Mouse (Mus musculus): ENCODE measurements around the gene Lmx1b.

- no peak for TF ChIP-seq KAT2A (IDR thresholded peaks at IDR 0.05; ENCODE audit: insufficient replicate concordance, low read length)
- TF ChIP-seq POLR2A (IDR thresholded peaks at IDR 0.05; ENCODE audit: low read depth, low read length) = no peak
- no peak for TF ChIP-seq CTCF (conservative IDR thresholded peaks at IDR 0.05 in 1 of 2, IDR thresholded peaks at IDR 0.05 in 1 of 2; ENCODE audit: low read depth in 2 of 2, low read length in 2 of 2)
- TF ChIP-seq TBP (conservative IDR thresholded peaks at IDR 0.05; ENCODE audit: low read depth, low read length) = no peak
Measured at GRCm38 (mm10) chr2:33638141-33638733, 2.1 kb downstream of the Lmx1b start.
